Mouse (Mus musculus) limb, embryonic 15.5 days (tissue): ENCODE measurements around the gene Fbxw15. TPM values are rescaled to one million over a fixed set of nuclear protein-coding genes. Genes with fewer than 3 reads are reported as not detected.
"Not testable (repeated sequence)": the region's sequence is repeated elsewhere in the genome, so short reads cannot be mapped to it uniquely, and the experiment has no call there.

ENCODE experiments used
- ATAC-seq: fragments of 200-750 bp; cut with Nextera tagmentation; 2 replicates; pipeline ENCODE4 v1.8.0; 2017; ENCODE audit warnings: low read depth, moderate TSS enrichment; ENCODE audit not compliant: insufficient number of reproducible peaks, low FRiP score, low TSS enrichment
- H3K27ac ChIP-seq: fragments of 300-500 bp; sonication (generic); 2 replicates; pipeline ENCODE4 v1.5.1; 2015; ENCODE audit warnings: moderate library complexity, mild to moderate bottlenecking, inconsistent platforms
- H3K27me3 ChIP-seq: fragments of 300-500 bp; sonication (generic); 2 replicates; pipeline ENCODE4 v1.6.1; 2015; ENCODE audit warnings: inconsistent platforms
- H3K36me3 ChIP-seq: fragments of 300-500 bp; sonication (generic); 2 replicates; pipeline ENCODE4 v1.6.1; 2015; ENCODE audit warnings: inconsistent platforms
- H3K4me1 ChIP-seq: fragments of 300-500 bp; sonication (generic); 2 replicates; pipeline ENCODE4 v1.6.1; 2015; ENCODE audit warnings: inconsistent platforms
- H3K4me2 ChIP-seq: fragments of 300-500 bp; sonication (generic); 2 replicates; pipeline ENCODE4 v1.6.1; 2015; ENCODE audit warnings: mild to moderate bottlenecking, inconsistent platforms
- H3K4me3 ChIP-seq: fragments of 300-500 bp; sonication (generic); 2 replicates; pipeline ENCODE4 v1.5.1; 2015; ENCODE audit warnings: mild to moderate bottlenecking, inconsistent platforms
- H3K9ac ChIP-seq: fragments of 300-500 bp; sonication (generic); 2 replicates; pipeline ENCODE4 v1.6.1; 2015; ENCODE audit warnings: inconsistent platforms
- H3K9me3 ChIP-seq: fragments of 300-500 bp; sonication (generic); 2 replicates; pipeline ENCODE4 v1.6.1; 2016; ENCODE audit warnings: inconsistent platforms
- WGBS: fragments of 180-500 bp; shearing (Covaris S2); methylation state at CpG from one replicate; pipeline ENCODE4 v1.1.7; 2015; 5-methylcytosine and 5-hydroxymethylcytosine counted together
- polyA plus RNA-seq: library from polyadenylated mRNA; unstranded; fragments of >200 nt; fragmentation: Nextera tagmentation; extraction: Ambion mirVana; gene quantifications from 2 replicates; pipeline ENCODE4 v1.2.1, GENCODE M21; 2015

Fbxw15 gene
- not detected in 2 replicates for polyA plus RNA-seq

GRCm38 (mm10) chr9:109568162-109568561, at the start of gene Fbxw15:
Gene Fbxw15, minus strand, starts transcription at chr9:109568262.
- WGBS, result 78% methylated on average over 4 of the region's 4 CpGs

GRCm38 (mm10) chr9:109606837-109607236, 38.8 kb upstream of the Fbxw15 start:
- H3K9ac ChIP-seq, ATAC-seq, H3K4me1 ChIP-seq, H3K27ac ChIP-seq, H3K4me3 ChIP-seq, H3K36me3 ChIP-seq, H3K4me2 ChIP-seq, H3K9me3 ChIP-seq, H3K27me3 ChIP-seq: not testable (repeated sequence)
- 43% methylated on average over 5 of the region's 5 CpGs for WGBS

More at GRCm38 (mm10) chr9:109568162-109568561, at the start of gene Fbxw15:
- not testable (repeated sequence) for H3K27ac ChIP-seq, H3K9me3 ChIP-seq, H3K4me3 ChIP-seq, H3K4me2 ChIP-seq, H3K4me1 ChIP-seq, ATAC-seq, H3K9ac ChIP-seq, H3K36me3 ChIP-seq, H3K27me3 ChIP-seq

- H3K27me3 ChIP-seq, H3K4me1 ChIP-seq, H3K4me3 ChIP-seq, H3K9me3 ChIP-seq, H3K9ac ChIP-seq, H3K36me3 ChIP-seq, ATAC-seq, H3K27ac ChIP-seq, H3K4me2 ChIP-seq: not testable (repeated sequence)
- WGBS, result 55% methylated on average over 2 of the region's 2 CpGs
Measured at GRCm38 (mm10) chr9:109602128-109602527, 34.1 kb upstream of the Fbxw15 start.

- H3K27me3 ChIP-seq, result no peaks in the 10 kb centered on the region
- H3K9ac ChIP-seq, result no peak overlapping the region
- no peak for ATAC-seq
- no peak overlapping the region for H3K4me3 ChIP-seq
- H3K4me2 ChIP-seq, result no peak overlapping the region
- H3K4me1 ChIP-seq, result no peaks in the 10 kb centered on the region
- H3K9me3 ChIP-seq, result no peaks in the 10 kb centered on the region
- no peak overlapping the region for H3K27ac ChIP-seq
- no peaks in the 10 kb centered on the region for H3K36me3 ChIP-seq
Measured at GRCm38 (mm10) chr9:109597226-109597625, 29.2 kb upstream of the Fbxw15 start.

GRCm38 (mm10) chr9:109594866-109595265, 26.8 kb upstream of the Fbxw15 start:
- H3K27me3 ChIP-seq, result no peaks in the 10 kb centered on the region
- H3K4me1 ChIP-seq, result no peaks in the 10 kb centered on the region
- H3K4me2 ChIP-seq, result no peak overlapping the region
- no peaks in the 10 kb centered on the region for H3K36me3 ChIP-seq
- no peak for ATAC-seq
- H3K9ac ChIP-seq, result no peak overlapping the region
- no peak overlapping the region for H3K27ac ChIP-seq
- 85% methylated on average over 2 of the region's 2 CpGs for WGBS
- H3K4me3 ChIP-seq, result no peak overlapping the region
- H3K9me3 ChIP-seq, result no peaks in the 10 kb centered on the region

- 56% methylated on average over 1 of the region's 1 CpGs for WGBS
- H3K36me3 ChIP-seq, result no peaks in the 10 kb centered on the region
- H3K4me1 ChIP-seq, result no peaks in the 10 kb centered on the region
- H3K4me3 ChIP-seq, result no peak overlapping the region
- H3K9ac ChIP-seq, result no peak overlapping the region
- no peak for ATAC-seq
- H3K4me2 ChIP-seq, result no peak overlapping the region
- no peaks in the 10 kb centered on the region for H3K9me3 ChIP-seq
- no peaks in the 10 kb centered on the region for H3K27me3 ChIP-seq
- no peak overlapping the region for H3K27ac ChIP-seq
Measured at GRCm38 (mm10) chr9:109565546-109565945, 2.5 kb downstream of the Fbxw15 start.

GRCm38 (mm10) chr9:109562106-109562505, 6.0 kb downstream of the Fbxw15 start:
- H3K4me3 ChIP-seq, H3K27ac ChIP-seq, H3K4me2 ChIP-seq, H3K36me3 ChIP-seq, H3K9ac ChIP-seq, H3K9me3 ChIP-seq, H3K27me3 ChIP-seq, ATAC-seq, H3K4me1 ChIP-seq: not testable (repeated sequence)

GRCm38 (mm10) chr9:109552483-109552882, 15.6 kb downstream of the Fbxw15 start:
- no peaks in the 10 kb centered on the region for H3K36me3 ChIP-seq
- H3K27ac ChIP-seq, result no peak overlapping the region
- H3K9ac ChIP-seq, result no peak overlapping the region
- H3K9me3 ChIP-seq, result no peaks in the 10 kb centered on the region
- H3K4me3 ChIP-seq, result no peak overlapping the region
- H3K4me2 ChIP-seq, result no peak overlapping the region
- H3K27me3 ChIP-seq, result no peaks in the 10 kb centered on the region
- WGBS, result 68% methylated on average over 3 of the region's 3 CpGs
- no peak for ATAC-seq
- no peaks in the 10 kb centered on the region for H3K4me1 ChIP-seq

GRCm38 (mm10) chr9:109549666-109550065, 18.4 kb downstream of the Fbxw15 start:
- H3K4me1 ChIP-seq, H3K9me3 ChIP-seq, H3K27me3 ChIP-seq, H3K4me2 ChIP-seq, H3K36me3 ChIP-seq, ATAC-seq, H3K27ac ChIP-seq, H3K4me3 ChIP-seq, H3K9ac ChIP-seq: not testable (repeated sequence)
- WGBS, result 34% methylated on average over 2 of the region's 2 CpGs

- Histone ChIP-seq H3K4me2 (no peak overlapping the region), H3K9ac (no peak overlapping the region), H3K9me3 (no peaks in the 10 kb centered on the region), H3K27me3 (no peaks in the 10 kb centered on the region), H3K4me3 (no peak overlapping the region), H3K27ac (no peak overlapping the region), H3K4me1 (no peaks in the 10 kb centered on the region), H3K36me3 (no peaks in the 10 kb centered on the region)
- 85% methylated on average over 5 of the region's 5 CpGs for WGBS
- ATAC-seq, result no peak
Measured at GRCm38 (mm10) chr9:109523385-109524064, 44.5 kb downstream of the Fbxw15 start.

Other genes with a start within 250 kb of the Fbxw15 start
- not detected in 2 replicates for gene Fbxw28, start 228.6 kb downstream of the Fbxw15 start, polyA plus RNA-seq
- not detected in 2 replicates for gene Fbxw22, start 164.0 kb downstream of the Fbxw15 start, polyA plus RNA-seq
- gene Fbxw16, start 119.1 kb downstream of the Fbxw15 start, polyA plus RNA-seq, result not detected in 2 replicates
- gene Fbxw19, start 72.4 kb downstream of the Fbxw15 start, polyA plus RNA-seq, result not detected in 2 replicates
- gene Fbxw24, start 57.8 kb upstream of the Fbxw15 start, polyA plus RNA-seq, result not detected in 2 replicates
- gene Fbxw25, start 96.4 kb upstream of the Fbxw15 start, polyA plus RNA-seq, result not detected in 2 replicates
- gene Fbxw18, start 134.4 kb upstream of the Fbxw15 start, polyA plus RNA-seq, result not detected in 2 replicates
- gene Fbxw26, start 177.8 kb upstream of the Fbxw15 start, polyA plus RNA-seq, result not detected in 2 replicates
- gene Fbxw27, start 222.4 kb upstream of the Fbxw15 start, polyA plus RNA-seq, result not detected in 2 replicates
- 1.6 and 2.2 TPM in 2 replicates for gene Spink8, start 244.0 kb upstream of the Fbxw15 start, polyA plus RNA-seq